Mouse (Mus musculus) brain, embryonic 14.5 days (tissue): Measurements from ENCODE around the gene Urgcp.

Experiments
- CTCF ChIP-seq: fragments of 200-500 bp; IDR thresholded peaks from 2 replicates; pipeline ENCODE4 v1.5.1; 2012; ENCODE audit warnings: inconsistent platforms, mild to moderate bottlenecking, moderate library complexity, borderline replicate concordance; ENCODE audit not compliant: insufficient read depth, insufficient read length; ENCODE audit errors: extremely low read depth
- POLR2A ChIP-seq: fragments of 200-500 bp; IDR thresholded peaks from 2 replicates; pipeline ENCODE4 v1.6.1; 2012; ENCODE audit warnings: mild to moderate bottlenecking, inconsistent platforms, borderline replicate concordance; ENCODE audit not compliant: poor library complexity, insufficient read depth, insufficient read length, severe bottlenecking; ENCODE audit errors: extremely low read depth

- TF ChIP-seq CTCF (no peak), POLR2A (no peak)
Observed at GRCm38 (mm10) chr11:5700808-5701207, 61.4 kb downstream of the Urgcp start.
